Mouse (Mus musculus) adrenal gland, postnatal 14 days (tissue): ENCODE measurements around the gene Ppp1r16b. TPM values are rescaled to one million over a fixed set of nuclear protein-coding genes. Genes with fewer than 3 reads are reported as not detected.

Source experiments
- DNase-seq: peaks from one replicate; pipeline ENCODE4 v3.0.0; 2021; ENCODE audit warnings: mixed read lengths
- total RNA-seq: library from RNA; stranded (reverse); gene quantifications from 2 replicates; pipeline ENCODE4 v1.2.3, GENCODE M21; 2021

Gene Ppp1r16b
- total RNA-seq, 1 experiment from 2014 or later = 11.5 TPM

DNA sequence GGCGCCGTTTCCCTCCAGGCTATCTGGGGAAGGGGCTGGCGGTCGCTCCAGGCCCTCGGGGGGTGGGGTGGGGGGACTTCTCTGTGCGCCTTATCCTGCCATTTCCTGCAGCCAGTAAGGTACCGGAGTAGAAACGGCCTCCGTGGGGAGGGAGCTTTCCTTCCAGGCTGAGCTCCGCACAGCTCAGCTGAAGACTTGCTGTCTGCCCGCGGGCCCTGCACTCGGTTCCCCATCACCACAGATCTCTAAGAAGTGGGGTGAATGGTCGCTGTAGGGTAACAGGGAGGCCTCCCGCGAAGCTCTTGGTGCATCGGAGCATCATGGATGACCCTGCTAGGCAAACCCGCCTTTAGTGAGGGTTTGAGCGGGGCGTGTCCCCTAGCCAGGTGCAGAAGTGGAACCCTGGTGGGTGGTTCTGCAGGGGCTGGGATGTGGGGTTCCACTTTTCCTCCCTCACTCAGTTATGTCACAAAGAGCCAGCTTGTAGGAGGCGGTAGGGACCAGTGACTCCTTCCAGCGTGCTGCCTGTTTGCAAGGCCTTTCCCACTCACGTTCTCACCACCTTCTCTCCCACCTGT is 3.3 kb downstream of the Ppp1r16b start:
- no peak for DNase-seq

DNA sequence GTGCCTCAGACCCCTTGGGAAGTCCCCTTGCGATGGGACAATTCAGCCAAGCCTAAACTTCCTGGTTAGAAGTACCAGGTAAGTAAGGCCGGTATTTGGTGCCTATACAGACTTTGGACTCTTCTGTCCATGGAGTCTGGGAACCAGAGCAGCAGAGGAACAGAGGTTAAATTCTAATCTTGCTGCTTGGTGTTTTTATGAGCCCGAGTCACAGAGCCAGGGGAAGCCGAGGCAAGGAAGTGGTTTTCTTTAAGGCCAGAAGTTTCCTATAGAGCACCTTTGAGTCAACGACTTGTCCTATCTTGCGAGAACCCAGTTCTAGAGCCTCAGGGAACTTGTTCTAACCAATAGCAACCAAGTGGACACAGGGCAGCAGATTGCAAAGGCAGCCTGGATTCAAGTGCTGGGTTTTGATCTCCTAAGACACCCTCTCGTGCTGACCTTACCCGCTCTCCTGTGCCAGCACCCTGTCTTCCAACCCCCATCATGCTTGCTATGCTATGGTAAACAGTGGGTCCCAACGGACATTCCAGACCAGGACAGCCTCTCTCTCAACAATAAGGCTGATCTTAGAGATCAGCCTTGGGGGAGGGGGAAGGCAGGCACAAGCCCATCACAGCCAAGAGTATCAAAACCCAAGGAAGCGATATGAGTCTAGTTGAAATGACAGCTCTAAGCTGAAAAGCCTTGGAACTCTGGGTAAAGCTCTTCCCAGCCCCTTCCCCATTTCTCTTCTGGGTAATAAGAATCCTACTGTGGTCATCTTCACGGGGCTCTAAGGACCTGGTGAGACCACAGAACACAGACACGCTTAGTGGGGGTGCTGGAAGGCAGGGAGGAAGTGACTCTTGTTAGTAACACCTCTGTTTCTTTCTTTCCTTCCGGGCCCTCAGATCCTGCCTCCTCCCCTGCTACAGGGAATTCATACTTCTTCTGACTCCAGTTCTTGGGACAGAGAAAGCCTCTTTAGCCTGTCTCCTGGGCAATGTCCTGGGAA is 4.3 kb downstream of the Ppp1r16b start:
- no peak for DNase-seq

DNA sequence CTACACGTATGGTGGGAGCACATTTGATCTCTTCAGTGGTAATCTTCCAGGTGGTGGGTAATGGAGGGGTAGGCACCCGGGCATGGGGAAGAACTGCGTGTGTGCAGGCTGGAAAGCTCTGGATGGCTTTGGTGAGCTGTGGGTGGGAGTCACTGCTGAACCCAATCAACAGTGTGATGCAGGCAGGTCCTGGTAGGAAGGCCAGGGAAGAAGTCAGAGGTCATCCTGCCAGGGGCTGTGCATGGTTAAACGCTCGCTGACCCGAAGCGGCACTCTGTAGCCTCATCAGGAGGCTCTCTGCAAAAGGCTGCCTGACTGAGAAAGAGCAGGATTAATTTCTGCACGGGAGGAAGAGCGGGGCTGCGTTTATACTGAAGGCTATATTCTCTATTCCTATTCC is 5.4 kb downstream of the Ppp1r16b start:
- DNase-seq = no peak

DNA sequence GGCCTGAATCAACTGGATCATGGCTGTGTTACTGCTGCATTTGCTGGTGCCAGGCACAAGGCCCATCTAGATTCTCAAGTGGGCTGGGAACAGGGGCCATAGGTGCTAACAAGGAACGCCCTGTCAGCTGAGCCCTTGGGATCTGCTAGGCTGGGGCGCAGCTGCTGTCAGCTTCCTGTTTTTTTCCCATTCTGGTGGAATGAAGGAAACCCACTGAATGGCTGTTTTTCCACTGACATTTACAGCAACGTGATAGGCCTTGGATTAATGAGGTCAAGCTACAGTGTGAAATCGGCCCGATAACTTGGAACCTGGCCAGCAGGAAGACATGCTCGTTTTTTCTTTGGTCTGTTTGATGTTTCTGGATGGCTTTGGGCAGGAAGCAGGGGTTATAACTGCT is 7.6 kb downstream of the Ppp1r16b start:
- DNase-seq = peak; percentile 68

DNA sequence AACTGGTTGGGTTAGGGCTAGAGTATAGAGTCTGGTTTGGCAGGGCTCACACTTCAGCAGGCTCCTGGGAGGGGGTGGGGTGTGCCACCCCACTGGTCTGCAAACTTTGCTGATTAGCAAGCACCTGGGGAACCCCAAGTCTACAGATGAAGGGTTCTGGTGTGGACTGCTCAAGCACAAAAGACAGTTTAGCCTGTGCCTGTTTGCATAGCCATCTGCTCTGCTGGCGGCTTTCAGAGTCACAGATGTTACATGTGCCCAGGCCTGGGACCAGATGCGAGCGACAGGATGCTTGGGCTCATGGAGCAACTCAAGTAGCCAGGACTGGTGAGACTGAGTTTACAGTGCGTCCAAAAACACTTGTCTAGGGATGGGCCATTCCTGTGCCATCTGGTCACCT is 8.3 kb downstream of the Ppp1r16b start:
- no peak for DNase-seq

DNA sequence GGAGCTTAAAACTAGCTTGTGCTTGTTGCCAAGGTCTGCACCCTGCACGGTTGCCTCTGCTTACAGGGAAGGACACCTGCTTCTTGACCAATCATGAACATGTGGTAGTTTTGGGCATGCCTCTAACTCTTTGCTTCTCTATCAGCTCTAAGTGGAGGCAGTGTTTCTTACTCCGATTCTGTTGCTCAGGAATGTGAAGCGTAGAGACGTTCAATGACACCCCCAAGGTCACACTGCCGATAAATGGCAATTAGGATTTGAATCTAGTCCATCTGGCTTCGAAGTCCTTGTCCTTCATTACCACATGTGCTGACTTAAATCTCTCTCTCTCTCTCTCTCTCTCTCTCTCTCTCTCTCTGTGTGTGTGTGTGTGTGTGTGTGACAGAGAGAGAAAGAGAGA is 8.9 kb downstream of the Ppp1r16b start:
- no peak for DNase-seq

DNA sequence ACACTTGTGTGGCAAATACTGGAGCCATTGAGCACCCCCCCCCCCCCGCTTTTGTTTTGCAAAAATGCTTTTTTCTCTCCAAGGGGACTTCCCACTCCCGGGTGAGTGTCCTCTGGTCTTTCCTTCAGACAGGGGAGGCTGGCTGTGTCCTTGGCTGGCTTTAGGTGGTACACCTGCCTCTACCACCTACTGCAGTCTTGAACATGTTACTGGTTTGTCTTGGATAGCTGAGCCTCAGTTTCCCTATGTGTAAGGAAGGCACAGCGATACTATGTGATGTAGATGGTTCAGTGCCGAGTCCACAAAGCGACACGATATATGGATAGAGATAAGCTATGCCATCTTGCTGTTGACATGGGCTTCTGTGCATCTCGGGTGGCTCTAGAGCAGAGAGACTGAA is 9.6 kb downstream of the Ppp1r16b start:
- no peak for DNase-seq

DNA sequence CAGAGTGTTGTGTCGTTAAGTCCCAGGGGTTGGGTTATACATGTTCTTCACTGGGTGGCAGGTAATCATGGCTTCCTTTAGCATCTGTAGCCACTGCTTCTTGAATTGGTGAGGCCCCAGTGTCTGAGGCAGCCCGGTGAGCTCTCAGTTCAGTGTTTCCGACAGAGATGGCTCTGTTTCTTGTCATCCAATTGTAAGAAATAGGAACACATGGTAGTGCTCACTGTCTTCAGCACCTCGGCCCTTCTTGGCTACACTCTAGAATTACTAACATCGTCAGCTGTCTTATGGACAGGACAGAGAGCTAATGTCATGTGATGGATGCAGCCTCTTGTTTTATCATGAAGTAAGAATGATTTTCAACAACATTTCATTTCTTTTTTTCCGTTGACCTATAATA is 10.0 kb downstream of the Ppp1r16b start:
- no peak for DNase-seq

DNA sequence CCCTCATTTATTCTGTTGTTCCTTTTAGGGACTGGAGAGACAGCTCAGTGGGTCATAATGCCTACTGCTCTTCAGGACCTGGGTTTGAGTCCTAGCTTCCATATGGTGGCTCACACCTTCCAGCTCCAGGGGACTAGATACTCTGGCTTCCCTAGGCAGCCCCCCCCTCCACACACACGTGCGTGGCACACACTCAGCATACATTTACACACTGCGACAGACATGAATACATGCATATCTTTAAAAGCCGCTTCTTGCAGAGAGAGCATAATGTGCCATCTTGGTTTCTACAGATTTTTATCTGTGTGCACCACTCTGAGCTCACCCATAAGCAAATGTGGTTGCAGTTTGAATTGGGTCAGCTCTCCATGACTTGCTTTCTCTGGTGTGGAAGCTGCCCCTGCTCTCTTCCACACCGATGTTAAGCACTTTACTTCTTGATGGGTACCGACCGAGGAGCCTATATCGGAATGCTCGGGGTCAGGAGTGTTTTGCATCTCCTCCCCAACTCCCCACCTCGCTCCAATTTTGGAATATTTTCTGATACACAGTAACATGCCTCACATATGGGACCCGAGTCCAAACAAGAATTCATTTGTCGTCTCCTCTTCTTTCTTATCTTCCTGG is 10.8 kb downstream of the Ppp1r16b start:
- no peak for DNase-seq

DNA sequence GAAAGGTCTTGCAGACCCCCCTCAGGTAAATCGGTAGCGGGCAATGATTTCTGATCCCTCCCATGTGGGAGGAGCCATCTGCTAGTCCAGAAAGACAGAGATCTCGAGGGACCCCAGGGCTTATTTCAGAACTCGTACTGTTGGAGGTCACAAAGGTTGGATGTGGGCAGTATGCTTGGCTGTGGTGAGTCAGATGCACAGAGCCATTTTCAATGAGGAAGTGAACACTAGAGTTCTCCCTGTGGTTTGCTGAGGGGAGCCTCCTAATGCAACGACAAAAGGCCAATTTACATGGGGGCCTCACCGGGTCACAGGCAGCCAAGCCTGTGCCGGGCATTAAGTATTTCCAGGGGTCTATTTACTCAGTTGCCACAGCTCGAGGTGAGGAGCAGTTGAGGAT is 12.7 kb downstream of the Ppp1r16b start:
- DNase-seq = no peak

DNA sequence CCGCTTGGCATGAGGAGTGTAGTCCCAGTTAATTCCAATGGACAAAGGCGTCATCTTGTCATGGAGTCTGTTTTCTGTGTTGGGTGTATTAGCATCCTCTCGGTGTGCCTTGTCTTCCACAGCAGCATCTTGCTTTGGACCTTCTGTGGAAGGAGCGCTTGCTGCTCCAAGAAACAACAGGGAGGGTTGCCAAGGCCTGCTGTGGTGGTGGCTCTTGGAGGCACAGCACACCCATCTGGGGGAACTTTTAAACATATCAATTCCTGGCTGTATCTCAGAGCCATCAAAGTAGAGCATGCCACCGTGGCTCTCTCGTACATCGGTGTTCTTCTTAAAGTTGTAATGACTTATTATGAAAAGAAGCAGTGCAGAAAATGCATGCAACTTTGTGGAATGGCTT is 13.9 kb downstream of the Ppp1r16b start:
- DNase-seq = no peak

DNA sequence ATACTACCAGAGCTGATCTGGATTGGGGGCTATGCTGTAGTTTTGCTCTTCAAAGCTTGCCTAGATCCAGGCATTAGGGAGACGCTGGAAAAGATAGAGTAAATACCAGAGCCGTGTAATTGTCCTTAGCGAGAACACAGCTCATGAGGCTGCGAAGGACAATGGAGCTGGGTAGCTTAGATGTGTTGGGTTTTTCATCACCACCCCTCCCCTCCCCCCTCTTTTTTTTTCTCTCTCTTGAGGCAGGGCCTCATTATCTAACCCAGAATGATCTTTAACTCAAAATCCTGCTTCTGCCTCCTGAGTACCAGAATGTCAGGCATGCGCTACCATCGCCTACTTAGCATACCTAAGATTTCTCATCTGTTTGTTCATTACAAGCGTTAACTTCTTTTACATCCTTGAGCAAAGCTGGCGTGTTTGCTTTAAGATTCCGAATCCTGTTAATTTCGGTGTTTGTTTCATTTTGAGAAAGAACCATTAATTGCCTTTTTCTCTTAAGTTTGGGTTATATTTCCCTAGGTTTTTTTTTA is 15.2 kb downstream of the Ppp1r16b start:
- no peak for DNase-seq

DNA sequence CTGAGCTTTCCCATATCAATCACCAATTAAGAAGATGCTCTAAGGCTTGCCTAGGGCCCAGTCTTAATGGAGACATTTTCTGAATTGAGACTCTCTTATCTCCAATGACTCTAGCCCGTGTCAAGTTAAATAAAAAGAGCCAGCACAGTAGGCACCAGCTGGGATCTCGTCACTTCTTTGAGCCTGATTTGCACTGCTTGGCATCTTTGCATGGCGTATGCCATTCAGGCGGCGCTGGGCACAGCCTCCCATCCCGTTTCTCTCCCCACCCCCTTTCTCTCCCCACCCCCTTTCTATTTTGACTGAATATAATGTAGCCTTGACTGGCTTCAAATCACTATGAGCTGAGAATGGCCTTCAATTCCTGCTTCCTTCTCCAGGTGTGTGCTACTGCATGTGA is 16.5 kb downstream of the Ppp1r16b start:
- no peak for DNase-seq

DNA sequence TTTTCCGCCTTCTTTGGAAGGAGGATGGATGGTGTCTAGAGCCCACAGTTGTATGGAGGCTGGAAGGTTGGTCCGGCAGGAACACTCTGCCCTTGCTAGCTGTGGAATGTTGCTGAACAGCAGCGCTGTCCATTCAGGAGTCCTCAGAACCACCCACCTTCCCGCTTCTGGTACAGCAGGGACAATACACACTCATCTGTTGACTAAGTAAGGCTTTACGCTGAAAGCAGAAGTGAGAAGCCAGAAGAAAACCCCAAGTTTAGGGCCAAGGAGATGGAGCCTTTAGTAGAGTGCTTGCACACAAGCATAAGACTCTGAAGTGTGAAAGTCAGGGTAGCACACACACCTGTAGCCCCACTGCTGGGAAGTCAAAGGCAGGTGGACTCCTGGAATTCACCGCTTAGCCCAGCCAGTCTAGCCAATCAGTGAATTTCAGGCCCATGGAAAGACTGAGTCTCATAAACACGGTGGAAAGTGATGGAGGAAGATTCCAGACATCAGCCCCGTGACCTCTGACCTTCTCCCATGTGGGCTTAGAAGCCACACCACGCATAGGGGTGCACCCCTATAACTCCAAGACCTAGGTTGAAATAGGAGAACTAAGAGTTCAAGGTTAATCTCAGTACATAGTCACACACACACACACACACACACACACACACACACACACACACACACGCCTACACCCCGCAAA is 17.3 kb downstream of the Ppp1r16b start:
- DNase-seq = no peak

DNA sequence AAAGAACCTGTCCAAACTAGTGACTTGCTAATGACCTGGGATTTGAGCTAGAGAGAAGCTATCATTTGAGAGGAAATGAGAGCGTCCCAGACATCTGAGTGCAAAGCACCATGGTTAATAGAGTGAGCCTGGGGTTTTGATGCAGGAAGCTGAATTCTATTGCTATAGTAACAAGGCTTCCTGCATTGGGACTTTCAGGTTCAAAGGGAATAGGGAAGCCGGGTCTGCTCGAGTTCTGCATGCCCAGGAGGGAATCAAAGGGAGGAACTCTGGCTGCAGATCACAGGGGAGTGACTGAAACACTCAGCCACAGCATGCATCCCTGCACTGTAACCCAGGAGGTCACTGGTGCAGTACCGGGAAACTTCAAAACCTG is 17.8 kb downstream of the Ppp1r16b start:
- no peak for DNase-seq

DNA sequence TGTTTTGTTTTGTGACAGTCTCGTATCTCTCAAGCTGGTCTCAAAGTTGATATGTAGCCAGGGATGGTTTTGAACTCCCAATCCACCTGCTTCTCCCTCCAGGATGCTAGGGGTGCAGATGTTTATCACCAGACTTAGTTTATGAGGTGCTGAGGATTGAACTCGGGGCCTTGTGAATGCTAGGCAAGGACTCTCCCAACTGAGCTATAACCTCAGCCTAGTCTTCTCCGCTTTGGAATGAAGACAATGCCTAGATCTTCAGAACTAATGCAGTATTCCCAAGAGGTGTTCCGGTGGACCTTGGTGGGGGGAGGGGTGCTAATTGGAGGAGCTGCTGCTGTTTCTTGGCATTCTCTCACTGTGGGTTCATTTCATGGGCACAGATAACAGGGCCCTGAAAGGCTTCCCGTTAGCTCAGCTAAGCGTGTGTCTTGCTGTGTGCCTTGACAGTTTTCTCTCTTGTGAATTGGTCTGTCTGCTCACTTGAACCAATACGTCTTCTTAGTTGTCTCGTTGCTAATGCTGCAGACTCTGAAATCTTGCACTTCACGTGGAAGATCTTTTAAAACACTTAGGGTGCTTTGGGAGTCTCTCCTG is 19.1 kb downstream of the Ppp1r16b start:
- no peak for DNase-seq

DNA sequence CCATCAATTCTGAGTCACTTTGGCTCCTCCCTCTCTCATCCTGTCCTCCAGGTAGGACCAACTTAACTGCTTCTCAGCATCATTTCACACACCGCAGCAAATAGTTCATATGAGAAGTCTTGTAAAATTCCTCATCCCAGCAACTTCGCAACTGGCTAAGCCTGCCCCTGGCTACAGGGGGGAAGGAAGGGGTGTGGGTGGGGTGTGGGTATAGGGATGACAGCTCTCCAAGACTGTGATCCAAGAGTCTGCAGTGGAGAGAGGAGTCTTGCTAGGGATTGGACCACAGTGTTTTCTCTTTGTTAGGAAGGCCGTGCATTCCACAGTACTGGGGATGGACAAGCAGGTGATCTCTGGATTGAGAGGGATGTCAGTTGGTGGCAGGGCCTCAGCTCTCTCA is 19.7 kb downstream of the Ppp1r16b start:
- no peak for DNase-seq

DNA sequence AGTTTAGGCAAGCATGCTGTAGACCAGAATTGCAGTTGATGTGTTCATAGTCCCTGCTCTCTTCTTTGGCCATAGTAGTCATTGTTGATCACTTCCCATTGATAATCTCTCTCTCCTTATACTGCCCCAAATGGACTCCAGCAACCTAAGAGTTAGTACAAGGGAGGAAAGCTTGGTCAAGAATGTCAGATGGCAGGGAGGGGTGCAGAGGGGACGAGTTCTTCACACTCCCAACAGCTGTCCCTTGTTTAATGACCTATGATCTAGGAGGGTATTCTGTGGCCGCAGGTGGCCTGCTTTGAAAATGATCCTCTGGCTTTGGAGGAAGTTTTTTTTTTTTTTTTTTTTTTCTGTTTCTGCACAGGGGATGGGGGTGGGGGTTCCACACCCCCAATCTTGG is 21.2 kb downstream of the Ppp1r16b start:
- no peak for DNase-seq

DNA sequence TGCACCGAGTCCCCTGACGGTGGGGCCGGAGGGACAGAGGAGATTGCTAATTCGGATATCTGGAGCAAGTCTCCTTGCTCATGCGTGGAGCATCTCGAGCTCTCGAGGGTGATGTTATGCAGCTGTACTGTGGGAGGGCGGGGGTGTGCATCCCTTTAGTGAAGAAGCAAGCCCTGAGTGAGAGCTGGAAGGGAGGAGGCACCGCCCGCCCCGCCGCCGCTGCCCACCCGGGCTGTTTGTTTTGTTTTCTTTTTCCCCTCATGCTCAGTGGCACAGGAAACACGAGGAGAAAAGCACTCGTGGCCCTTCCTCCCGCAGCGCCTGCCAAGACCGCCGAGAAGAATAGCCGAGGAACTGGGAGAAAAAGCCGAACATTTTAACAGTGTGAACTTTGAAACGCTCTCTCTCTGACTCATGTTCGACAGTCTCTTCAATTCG is 22.6 kb downstream of the Ppp1r16b start:
- peak; percentile 72 for DNase-seq

DNA sequence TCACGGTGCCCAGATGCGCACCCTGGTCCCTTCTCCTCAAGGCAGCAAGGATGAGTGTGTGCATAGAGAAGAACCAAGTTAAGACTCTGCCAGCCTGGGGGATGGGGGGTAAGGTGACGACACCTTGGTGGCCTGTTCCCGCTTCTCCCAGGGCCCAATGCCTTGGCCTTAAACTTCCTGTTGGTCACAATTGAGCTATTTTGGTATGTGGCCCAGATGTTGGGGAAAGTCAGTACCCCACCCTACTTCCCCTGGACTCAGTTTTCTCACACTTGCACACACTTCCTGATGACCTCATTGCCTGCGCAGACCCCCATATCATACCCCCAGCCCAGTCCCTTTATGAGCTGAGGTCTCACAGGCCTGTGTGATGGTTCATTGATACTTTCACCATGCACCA is 23.9 kb downstream of the Ppp1r16b start:
- no peak for DNase-seq

DNA sequence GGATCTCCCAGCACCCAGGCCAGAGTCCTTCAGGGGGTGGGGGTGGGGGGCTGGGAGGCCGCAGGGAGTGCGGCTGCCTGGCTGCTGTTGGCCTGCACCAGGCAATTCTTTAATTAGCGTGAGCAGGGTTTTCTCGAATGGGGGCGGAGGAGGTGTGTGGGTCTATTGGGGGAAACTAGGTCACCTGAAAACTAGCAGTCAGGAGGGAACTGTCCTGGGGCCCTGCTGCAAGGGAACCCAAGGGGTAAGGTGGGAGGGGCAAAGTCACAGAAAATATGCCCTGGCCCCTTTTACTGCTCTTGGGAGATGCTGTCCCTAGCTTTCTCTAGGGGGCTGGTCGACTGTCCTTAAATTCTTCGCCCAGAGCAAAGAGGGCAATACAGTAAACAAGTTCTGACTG is 24.4 kb downstream of the Ppp1r16b start:
- DNase-seq = no peak

DNA sequence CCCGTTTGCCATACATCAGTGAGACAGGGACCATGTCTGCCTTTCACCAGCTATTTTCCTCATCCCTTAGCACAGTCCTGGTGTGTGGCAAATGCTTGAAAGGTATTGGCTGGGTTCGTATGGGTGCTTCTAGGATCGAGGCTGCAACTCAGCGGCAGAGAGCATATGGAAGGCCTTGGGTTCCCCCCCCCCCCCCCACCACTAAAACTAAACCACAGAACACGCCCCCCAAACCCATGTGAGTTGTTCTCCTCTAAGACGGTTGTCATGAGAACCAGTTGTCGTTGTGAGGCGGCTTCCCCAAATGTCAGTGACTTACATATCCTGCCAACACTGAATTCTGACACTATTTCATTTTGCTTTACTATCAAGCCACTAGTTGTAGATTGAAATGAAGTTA is 24.9 kb downstream of the Ppp1r16b start:
- no peak for DNase-seq
